Mouse (Mus musculus): Measurements from ENCODE around the gene Baz2b.
"Not testable (repeated sequence)": the region's sequence is repeated elsewhere in the genome, so short reads cannot be mapped to it uniquely, and the experiment has no call there.

Gene Baz2b

GRCm38 (mm10) chr2:59936296-59936695, 273.3 kb downstream of the Baz2b start:
- DNase-seq, result no peak

GRCm38 (mm10) chr2:59933129-59933528, 276.5 kb downstream of the Baz2b start:
- DNase-seq, result no peak

- no peak for DNase-seq
Measured at GRCm38 (mm10) chr2:59932244-59932643, 277.4 kb downstream of the Baz2b start.

GRCm38 (mm10) chr2:59913610-59914009, 296.0 kb downstream of the Baz2b start:
- no peak for DNase-seq

- no peak for DNase-seq
Measured at GRCm38 (mm10) chr2:59908048-59908447, 301.6 kb downstream of the Baz2b start.

GRCm38 (mm10) chr2:59904007-59904406, 305.6 kb downstream of the Baz2b start:
- no peak for DNase-seq

GRCm38 (mm10) chr2:59898666-59899065, 311.0 kb downstream of the Baz2b start:
- DNase-seq, result no peak

GRCm38 (mm10) chr2:59898105-59898504, 311.5 kb downstream of the Baz2b start:
- no peak for DNase-seq

- DNase-seq, result no peak
Measured at GRCm38 (mm10) chr2:59896837-59897236, 312.8 kb downstream of the Baz2b start.

GRCm38 (mm10) chr2:59896400-59896799, 313.2 kb downstream of the Baz2b start:
- no peak for DNase-seq

GRCm38 (mm10) chr2:59889699-59890098, 319.9 kb downstream of the Baz2b start:
- no peak for DNase-seq

- DNase-seq, result no peak
Measured at GRCm38 (mm10) chr2:59882742-59883281, 326.8 kb downstream of the Baz2b start.

GRCm38 (mm10) chr2:59881831-59882741, 327.6 kb downstream of the Baz2b start, which contains the start of gene Wdsub1:
Gene Wdsub1, minus strand, starts transcription at chr2:59882591.
- peak; percentile 94 for DNase-seq

- DNase-seq, result no peak
Measured at GRCm38 (mm10) chr2:59881404-59881803, 328.2 kb downstream of the Baz2b start.

GRCm38 (mm10) chr2:59878221-59878620, 331.4 kb downstream of the Baz2b start:
- DNase-seq, result no peak

- DNase-seq, result no peak
Measured at GRCm38 (mm10) chr2:59877335-59877734, 332.3 kb downstream of the Baz2b start.

GRCm38 (mm10) chr2:59876482-59876881, 333.2 kb downstream of the Baz2b start:
- no peak for DNase-seq

GRCm38 (mm10) chr2:59870526-59870925, 339.1 kb downstream of the Baz2b start:
- DNase-seq, result no peak

- no peak for DNase-seq
Measured at GRCm38 (mm10) chr2:59862618-59863017, 347.0 kb downstream of the Baz2b start.

GRCm38 (mm10) chr2:59854363-59854762, 355.3 kb downstream of the Baz2b start:
- no peak for DNase-seq

- no peak for DNase-seq
Measured at GRCm38 (mm10) chr2:59853543-59853942, 356.1 kb downstream of the Baz2b start.

GRCm38 (mm10) chr2:59852916-59853315, 356.7 kb downstream of the Baz2b start:
- DNase-seq, result no peak

- not testable (repeated sequence) for DNase-seq
Measured at GRCm38 (mm10) chr2:59851885-59852284, 357.8 kb downstream of the Baz2b start.

Measured in kidney, adult 18-20 months (tissue).